ENCODE assay signal across 8 mouse cellular contexts in the genomic region with DNA sequence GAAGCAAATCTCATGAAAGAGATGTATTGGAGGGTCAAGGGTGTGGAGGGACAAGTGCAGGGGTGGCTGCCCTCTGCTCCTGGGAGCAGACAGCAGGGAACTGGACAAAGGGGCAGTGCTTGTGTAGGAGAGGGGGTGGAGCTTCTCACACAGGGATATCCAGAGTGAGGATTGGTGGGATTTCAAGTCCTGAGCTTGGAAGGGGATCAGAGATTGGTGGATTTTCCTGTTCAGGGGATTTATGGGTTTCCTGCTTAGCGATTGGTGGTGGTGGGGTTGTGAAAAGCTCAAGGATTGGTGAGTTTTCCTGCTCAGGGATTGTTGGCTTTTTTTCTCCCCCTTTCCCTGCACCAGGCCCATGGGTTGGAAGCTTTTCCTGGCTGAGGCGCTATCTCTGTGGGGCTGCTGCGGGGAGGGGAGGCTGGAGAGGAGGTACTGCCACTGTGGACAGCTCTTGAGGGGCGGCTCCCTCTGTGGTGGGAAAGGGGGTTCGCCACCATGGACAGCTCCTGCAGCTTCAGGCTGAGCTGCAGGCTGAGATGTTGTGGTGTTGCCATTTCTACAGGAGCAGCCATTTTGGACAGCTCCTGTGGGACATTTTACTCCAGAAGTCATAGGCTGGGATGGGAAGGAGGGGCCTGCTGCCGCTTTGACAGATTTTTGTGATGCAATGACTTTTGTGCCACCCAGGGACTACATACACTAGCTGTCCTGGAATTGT. TPM values are rescaled to one million over a fixed set of nuclear protein-coding genes. Genes with fewer than 3 reads are reported as not detected.
A peak's percentile ranks its signal among the peaks of the same experiment; 100 is the strongest.
DNase-seq lines count a peak whose midpoint lies in the region; ATAC-seq and TF ChIP-seq lines count a peak whose summit lies in the region.

No protein-coding gene starts in this region.

- no peaks in the 10 kb centered on the region for H3K27me3 ChIP-seq in hindbrain, embryonic 10.5 days (ENCODE audit: insufficient read depth, poor library complexity, severe bottlenecking)
- H3K27me3 ChIP-seq in hindbrain, embryonic 16.5 days (replicated peaks; ENCODE audit: control insufficient read depth, insufficient read depth, low read length), result no peaks in the 10 kb centered on the region
- H3K27me3 ChIP-seq in ES-Bruce4 (ENCODE audit: control insufficient read depth, insufficient read depth, low read length, poor library complexity, severe bottlenecking), result no peaks in the 10 kb centered on the region

- peak; percentile 65 for DNase-seq in hindbrain, embryonic 10.5 days (ENCODE audit: low spot score)
- DNase-seq in adrenal gland, postnatal 25 days, result peak; percentile 53
- peak; percentile 82 for DNase-seq in heart, postnatal 4 days
- DNase-seq in lung, postnatal 14 days, result peak; percentile 48
- peak; percentile 70 for DNase-seq in yolk sac, embryonic 10.5 days (ENCODE audit: low spot score)

- TF ChIP-seq EP300 in ES-Bruce4 (IDR thresholded peaks at IDR 0.05; ENCODE audit: insufficient read depth, low read depth, low read length), result peak; percentile 53; the same call in 1 of the 2 replicates

- H3K4me3 ChIP-seq in hindbrain, embryonic 10.5 days, result peak overlapping the region; percentile 16; the same call in 1 of the 2 replicates
- H3K4me3 ChIP-seq in hindbrain, embryonic 16.5 days (ENCODE audit: low read length), result no peak overlapping the region
- no peak overlapping the region for H3K4me3 ChIP-seq in ES-Bruce4 (ENCODE audit: low read depth, low read length)

- H3K36me3 ChIP-seq in hindbrain, embryonic 10.5 days, result no peaks in the 10 kb centered on the region
- H3K36me3 ChIP-seq in hindbrain, embryonic 16.5 days (ENCODE audit: control insufficient read depth, insufficient read depth, low read length), result no peaks in the 10 kb centered on the region
- H3K36me3 ChIP-seq in ES-Bruce4 (ENCODE audit: control insufficient read depth, insufficient read depth, low read length, poor library complexity, severe bottlenecking), result no peaks in the 10 kb centered on the region

- TF ChIP-seq CTCF in ES-Bruce4 (IDR thresholded peaks at IDR 0.05; ENCODE audit: low read depth, low read length), result no peak

- H3K27ac ChIP-seq in hindbrain, embryonic 10.5 days, result peak overlapping the region; percentile 66
- H3K27ac ChIP-seq in hindbrain, embryonic 16.5 days (ENCODE audit: low read depth, low read length), result no peak overlapping the region
- H3K27ac ChIP-seq in ES-Bruce4 (ENCODE audit: insufficient read depth, low read length), result no peak overlapping the region

- no peak for TF ChIP-seq POLR2A in ES-Bruce4 (IDR thresholded peaks at IDR 0.05; ENCODE audit: insufficient read depth, low read length)

- WGBS in hindbrain, embryonic 10.5 days, result 22% methylated on average over 6 of the region's 6 CpGs
- 37% methylated on average over 5 of the region's 6 CpGs for WGBS in hindbrain, embryonic 16.5 days

- peaks cover 8% of the 10 kb centered on the region; the same call in 1 of the 2 replicates for H3K4me1 ChIP-seq in hindbrain, embryonic 10.5 days (replicated peaks)
- no peaks in the 10 kb centered on the region for H3K4me1 ChIP-seq in hindbrain, embryonic 16.5 days (ENCODE audit: control insufficient read depth, insufficient read depth, low read depth, low read length)
- no peaks in the 10 kb centered on the region for H3K4me1 ChIP-seq in ES-Bruce4 (ENCODE audit: control insufficient read depth, insufficient read depth, low read length)

- ATAC-seq in hindbrain, embryonic 16.5 days, result no peak
- ATAC-seq in erythroblast, adult 5-6 weeks (replicated peaks; ENCODE audit: low FRiP score, poor library complexity, severe bottlenecking), result no peak

- H3K9ac ChIP-seq in hindbrain, embryonic 16.5 days (ENCODE audit: low read depth, low read length), result no peak overlapping the region
- H3K9ac ChIP-seq in ES-Bruce4 (ENCODE audit: low read depth, poor library complexity, severe bottlenecking), result no peak overlapping the region

- H3K9me3 ChIP-seq in hindbrain, embryonic 10.5 days, result no peaks in the 10 kb centered on the region
- H3K9me3 ChIP-seq in hindbrain, embryonic 16.5 days (ENCODE audit: control insufficient read depth, low read length), result no peaks in the 10 kb centered on the region
- H3K9me3 ChIP-seq in ES-Bruce4 (replicated peaks; ENCODE audit: control insufficient read depth, insufficient read depth, low read length, poor library complexity, severe bottlenecking), result no peaks in the 10 kb centered on the region

- no peak overlapping the region for H3K4me2 ChIP-seq in hindbrain, embryonic 16.5 days (ENCODE audit: low read length)

RNA-seq across cellular contexts. Expression of a gene that starts 18.9 kb away (rescaled TPM):
- not detected in 2 replicates for polyA plus RNA-seq in hindbrain, embryonic 10.5 days (2016; fragmentation: Nextera tagmentation; extraction: Ambion mirVana)
- not detected in 2 replicates for polyA plus RNA-seq in hindbrain, embryonic 16.5 days (2015; fragmentation: Nextera tagmentation; extraction: Ambion mirVana)
- polyA plus RNA-seq in ES-Bruce4 (2011; ENCODE audit: insufficient read depth, insufficient read length, low read depth, missing spikeins), result not detected in 2 replicates
- not detected in 2 replicates for total RNA-seq in adrenal gland, postnatal 25 days (2021)
- not detected for total RNA-seq in heart, postnatal 4 days (2021)
- not detected in 2 replicates for total RNA-seq in erythroblast, adult 5-6 weeks (2015; ENCODE audit: low replicate concordance)
- total RNA-seq in erythroblast, adult 5-6 weeks (2017; ENCODE audit: low replicate concordance), result not detected in 2 replicates

RNA-seq across cellular contexts. Expression of a gene that starts 25.0 kb away (rescaled TPM):
- 34.4 and 37.2 TPM in 2 replicates for polyA plus RNA-seq in hindbrain, embryonic 10.5 days (2016; fragmentation: Nextera tagmentation; extraction: Ambion mirVana)
- polyA plus RNA-seq in hindbrain, embryonic 16.5 days (2015; fragmentation: Nextera tagmentation; extraction: Ambion mirVana), result 50.7 and 55.3 TPM in 2 replicates
- 51.6 and 51.7 TPM in 2 replicates for polyA plus RNA-seq in ES-Bruce4 (2011; ENCODE audit: insufficient read depth, insufficient read length, low read depth, missing spikeins)
- 7.5 and 11.7 TPM in 2 replicates for total RNA-seq in adrenal gland, postnatal 25 days (2021)
- 10 to 100 TPM; 12.7 to 13.9 TPM for total RNA-seq in heart, postnatal 4 days (2021)
- total RNA-seq in erythroblast, adult 5-6 weeks (2015; ENCODE audit: low replicate concordance), result 36.4 and 37.3 TPM in 2 replicates
- total RNA-seq in erythroblast, adult 5-6 weeks (2017; ENCODE audit: low replicate concordance), result 27.1 and 57.4 TPM in 2 replicates
